Mouse (Mus musculus) retina, embryonic 14.5 days (tissue): ENCODE results near the gene Map3k9.

Source experiments
- DNase-seq: peaks from one replicate; pipeline ENCODE4 v3.0.0-alpha.2; 2015; ENCODE audit warnings: low spot score

Gene Map3k9

GRCm38 (mm10) chr12:81712618-81713017 lies 68.4 kb downstream of the Map3k9 start:
- no peak for DNase-seq

- peak; percentile 80 for DNase-seq
These were observed 78.1 kb downstream of the Map3k9 start for GRCm38 (mm10) chr12:81702903-81703302.

DNA sequence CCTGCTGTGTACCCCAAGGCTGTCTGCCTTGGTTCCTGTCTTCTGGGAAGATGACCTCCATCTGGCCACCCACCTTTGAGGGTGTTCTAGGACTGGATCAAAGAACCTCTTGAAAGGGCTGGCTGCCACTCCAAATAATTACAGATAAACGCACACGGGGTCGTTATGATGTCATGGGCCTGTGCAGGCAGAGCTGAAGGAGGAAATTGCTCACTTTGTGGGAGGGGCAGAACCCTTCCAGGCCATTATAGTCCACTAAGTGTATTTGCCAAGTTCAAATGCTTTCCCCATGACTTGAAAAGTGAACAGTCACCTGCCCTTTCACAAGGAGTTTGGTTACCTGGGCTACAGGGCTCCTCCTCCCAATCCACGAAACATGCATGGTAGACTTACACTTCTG lies 83.0 kb downstream of the Map3k9 start:
- peak; percentile 26 for DNase-seq

DNA sequence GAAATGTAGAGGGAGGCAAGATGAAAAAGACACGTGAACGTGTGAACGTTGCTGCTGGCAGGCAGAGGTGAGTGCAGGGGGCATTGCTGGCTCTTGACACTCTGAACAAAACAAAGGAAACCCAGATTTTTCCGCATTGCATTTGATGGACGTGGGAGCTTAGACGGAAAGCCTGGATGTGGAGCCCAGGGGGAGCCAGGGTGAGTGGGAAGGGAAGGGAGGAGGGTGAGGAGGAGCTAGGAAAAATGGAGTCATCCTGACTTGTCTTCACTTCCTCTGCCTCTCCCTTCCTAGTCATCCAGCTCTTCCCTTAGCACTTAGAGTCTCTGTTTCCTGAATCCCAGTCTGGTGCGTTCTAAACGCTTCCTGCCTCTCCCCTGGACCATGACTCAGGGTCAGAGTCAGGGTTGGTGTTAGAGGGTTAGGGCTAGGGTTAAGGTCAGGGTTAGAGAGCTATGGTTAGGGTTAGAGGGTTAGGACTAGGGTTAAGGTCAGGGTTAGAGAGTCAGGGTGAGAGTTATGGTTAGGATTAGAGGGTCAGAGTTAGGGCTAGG lies 89.7 kb downstream of the Map3k9 start:
- DNase-seq: no peak

DNA sequence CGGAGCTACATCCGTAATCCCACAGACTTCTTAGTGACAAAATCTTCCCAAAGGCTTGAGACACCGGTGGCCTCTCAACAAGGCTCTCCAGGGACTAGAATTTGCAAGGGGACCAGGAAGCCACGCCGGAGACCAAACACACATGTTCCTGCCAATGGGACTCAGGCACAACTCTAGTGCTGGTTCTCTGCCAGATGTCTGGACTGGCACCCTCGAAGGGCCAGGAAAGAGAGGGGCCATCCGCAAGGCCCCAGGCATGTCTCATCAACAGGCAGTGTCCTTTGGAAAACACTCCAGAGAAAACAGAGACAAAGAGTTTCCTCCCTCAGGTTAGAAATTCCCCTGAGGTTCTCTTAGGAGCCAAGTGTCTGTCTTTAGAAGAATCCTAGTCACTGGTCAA lies 90.2 kb downstream of the Map3k9 start:
- no peak for DNase-seq

DNA sequence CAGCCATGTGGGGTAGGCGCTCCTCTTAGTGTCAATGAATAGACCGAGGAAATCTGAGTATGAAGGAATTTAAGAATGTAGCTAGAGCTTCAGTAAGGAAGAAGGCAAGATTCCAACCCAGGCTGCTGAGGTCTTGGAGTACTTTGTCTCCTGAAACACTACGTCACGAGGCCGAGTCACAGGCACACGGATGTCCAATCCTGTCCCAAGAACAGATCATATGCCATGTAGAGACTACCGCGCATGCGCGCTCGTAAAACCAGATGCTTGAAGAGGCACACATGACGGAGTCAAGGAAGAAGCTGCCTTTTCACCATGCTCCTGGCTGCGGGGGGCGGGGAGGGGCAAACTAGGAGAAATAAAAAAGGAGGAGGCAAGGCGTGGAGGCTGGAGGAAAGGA lies 90.9 kb downstream of the Map3k9 start:
- no peak for DNase-seq

GRCm38 (mm10) chr12:81689505-81690056 lies 91.4 kb downstream of the Map3k9 start:
- DNase-seq: peak; percentile 67

GRCm38 (mm10) chr12:81688537-81688936 lies 92.4 kb downstream of the Map3k9 start:
- no peak for DNase-seq

- DNase-seq: no peak
These were observed 93.1 kb downstream of the Map3k9 start for GRCm38 (mm10) chr12:81687873-81688272.

GRCm38 (mm10) chr12:81686406-81687117 lies 94.4 kb downstream of the Map3k9 start:
- peak; percentile 62 for DNase-seq

GRCm38 (mm10) chr12:81685981-81686380 lies 95.0 kb downstream of the Map3k9 start:
- peak; percentile 26 for DNase-seq

DNA sequence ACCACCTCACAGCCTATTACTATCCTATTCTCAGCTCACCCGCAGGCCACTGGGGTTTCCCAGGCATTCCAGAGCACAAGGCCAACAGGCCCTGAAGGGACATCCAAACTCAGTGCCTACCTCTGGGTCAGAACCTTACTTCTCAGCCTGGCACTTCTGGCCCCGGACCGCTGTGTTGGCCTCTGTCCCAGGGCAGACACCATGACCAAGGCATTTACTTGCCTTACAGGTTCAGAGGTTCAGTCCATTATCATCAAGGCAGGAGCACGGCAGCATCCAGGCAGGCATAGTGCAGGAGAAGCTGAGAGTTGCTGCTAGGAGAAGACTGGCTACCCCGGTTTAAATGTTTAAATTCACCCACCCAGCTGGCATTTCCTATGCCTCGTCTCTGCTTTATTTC lies 96.9 kb downstream of the Map3k9 start:
- DNase-seq: no peak

- DNase-seq: no peak
These were observed 97.6 kb downstream of the Map3k9 start for GRCm38 (mm10) chr12:81683395-81683794.

DNA sequence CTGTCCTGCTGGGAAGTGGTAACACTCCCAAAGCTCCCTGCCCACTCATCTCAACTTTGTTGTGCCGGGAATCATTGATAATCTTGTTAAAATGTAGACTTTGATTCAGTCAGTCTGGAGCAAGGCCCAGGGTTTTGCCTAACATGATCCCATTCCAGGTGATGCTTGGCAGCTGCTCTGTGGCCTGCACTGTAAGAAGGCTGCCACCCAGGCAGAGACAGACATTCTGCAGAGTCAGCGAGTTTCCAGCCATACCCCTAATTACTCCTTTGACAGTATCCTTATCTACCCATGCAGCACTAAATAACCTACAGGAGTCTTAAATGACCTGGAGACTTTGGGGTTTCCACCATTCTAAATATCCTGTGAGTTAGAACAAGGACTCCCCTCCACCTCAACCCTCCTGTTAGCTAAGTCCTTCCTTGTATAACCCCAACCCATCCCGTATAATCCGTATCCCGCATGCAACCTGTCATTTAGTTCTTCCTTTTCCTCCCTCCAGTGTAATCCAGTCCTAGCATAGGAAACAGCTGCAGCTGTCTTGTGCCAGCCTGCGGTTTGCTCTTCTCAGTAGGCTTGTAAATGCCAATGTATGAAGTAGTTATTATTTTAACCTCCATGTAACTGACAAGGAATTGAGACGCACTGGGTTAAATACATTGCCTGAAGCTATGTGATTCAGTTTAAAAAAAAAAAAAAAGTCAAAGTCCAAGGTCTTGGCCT lies 101.0 kb downstream of the Map3k9 start:
- no peak for DNase-seq

DNA sequence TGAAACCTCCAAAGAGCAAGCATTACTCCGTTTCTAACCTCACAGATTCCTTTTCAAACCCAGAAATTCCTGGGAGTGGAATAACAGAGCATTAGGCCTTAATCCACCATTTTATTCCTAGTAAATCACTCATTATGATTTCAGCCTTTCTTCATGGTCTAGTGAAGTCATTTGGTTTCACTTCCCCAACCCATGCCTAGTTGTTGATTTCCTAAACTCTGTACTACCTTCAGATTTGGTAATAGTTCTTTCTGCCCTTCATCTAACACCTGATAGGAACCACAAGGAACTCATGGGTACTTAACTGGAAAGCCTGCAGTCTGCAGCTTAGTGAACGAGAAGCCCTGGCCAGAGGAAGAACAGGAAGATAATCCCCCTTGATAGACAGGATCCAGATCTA lies 105.4 kb downstream of the Map3k9 start:
- no peak for DNase-seq
